Mouse (Mus musculus) kidney, embryonic 14.5 days (tissue): Measurements from ENCODE around the gene Nmnat3. TPM values are rescaled to one million over a fixed set of nuclear protein-coding genes. Genes with fewer than 3 reads are reported as not detected.
A peak's percentile ranks its signal among the peaks of the same experiment; 100 is the strongest.
"Not testable (repeated sequence)": the region's sequence is repeated elsewhere in the genome, so short reads cannot be mapped to it uniquely, and the experiment has no call there.

Source experiments
- ATAC-seq: fragments of 200-750 bp; cut with Nextera tagmentation; 2 replicates; pipeline ENCODE4 v1.8.0; 2017; ENCODE audit warnings: moderate number of reproducible peaks, mild to moderate bottlenecking, moderate TSS enrichment, moderate library complexity; ENCODE audit not compliant: low FRiP score, low TSS enrichment
- H3K27ac ChIP-seq: fragments of 300-500 bp; sonication (generic); 2 replicates; pipeline ENCODE4 v1.5.1; 2014; ENCODE audit warnings: low read depth, mild to moderate bottlenecking, low read length, moderate library complexity, mixed read lengths
- H3K27me3 ChIP-seq: fragments of 300-500 bp; sonication (generic); 2 replicates; pipeline ENCODE4 v1.6.1; 2014; ENCODE audit warnings: mild to moderate bottlenecking, low read length; ENCODE audit not compliant: control insufficient read depth, insufficient read depth
- H3K36me3 ChIP-seq: fragments of 300-500 bp; sonication (generic); 2 replicates; pipeline ENCODE4 v1.6.1; 2014; ENCODE audit warnings: low read length, mixed read lengths; ENCODE audit not compliant: control insufficient read depth, insufficient read depth
- H3K4me1 ChIP-seq: fragments of 300-500 bp; sonication (generic); 2 replicates; pipeline ENCODE4 v1.6.1; 2014; ENCODE audit warnings: low read length, mixed read lengths; ENCODE audit not compliant: control insufficient read depth, insufficient read depth
- H3K4me2 ChIP-seq: fragments of 300-500 bp; sonication (generic); replicated peaks from 2 replicates; pipeline ENCODE4 v1.6.1; 2014; ENCODE audit warnings: low read depth, mild to moderate bottlenecking, low read length
- H3K4me3 ChIP-seq: fragments of 300-500 bp; sonication (generic); 2 replicates; pipeline ENCODE4 v1.5.1; 2014; ENCODE audit warnings: mild to moderate bottlenecking, low read length
- H3K9ac ChIP-seq: fragments of 300-500 bp; sonication (generic); 2 replicates; pipeline ENCODE4 v1.6.1; 2014; ENCODE audit warnings: low read depth, mild to moderate bottlenecking, low read length, moderate library complexity
- H3K9me3 ChIP-seq: fragments of 300-500 bp; sonication (generic); 2 replicates; pipeline ENCODE4 v1.6.1; 2016; ENCODE audit warnings: low read length; ENCODE audit not compliant: control insufficient read depth
- WGBS: fragments of 180-500 bp; shearing (Covaris S2); extraction: QIAGEN DNeasy Blood & Tissue Kit; methylation state at CpG from one replicate; pipeline ENCODE4 v1.1.7; 2014; 5-methylcytosine and 5-hydroxymethylcytosine counted together
- polyA plus RNA-seq: library from polyadenylated mRNA; unstranded; fragments of >200 nt; fragmentation: Nextera tagmentation; extraction: Ambion mirVana; gene quantifications from 2 replicates; pipeline ENCODE4 v1.2.1, GENCODE M21; 2014

Nmnat3 gene
- 6.4 and 8.4 TPM in 2 replicates for polyA plus RNA-seq

DNA sequence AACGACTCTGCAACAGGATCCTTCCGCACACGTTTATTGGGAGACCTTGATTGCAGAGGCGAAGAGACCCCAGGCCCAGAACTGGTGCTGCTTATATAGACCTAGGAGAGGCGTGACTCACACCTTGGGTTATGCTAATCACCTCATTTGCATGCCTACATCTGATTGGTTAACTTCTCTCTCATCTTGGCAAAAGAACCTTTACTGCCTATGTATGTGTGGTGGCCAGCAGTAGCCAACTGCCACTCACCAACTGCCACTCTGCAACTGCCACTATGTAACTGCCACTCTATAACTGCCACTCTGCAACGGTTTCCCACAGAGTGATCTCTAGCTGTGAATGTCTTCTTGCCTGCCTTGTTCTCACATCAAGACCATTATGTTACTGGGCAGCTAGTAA lies at the start of gene Nmnat3:
Gene Nmnat3 (plus strand): TSS at position 301 of the 400 bp plus-strand sequence.
- not testable (repeated sequence) for H3K9ac ChIP-seq, H3K9me3 ChIP-seq, H3K27me3 ChIP-seq, H3K36me3 ChIP-seq, H3K4me2 ChIP-seq, ATAC-seq, H3K4me1 ChIP-seq, H3K4me3 ChIP-seq, H3K27ac ChIP-seq
- WGBS: 66% methylated on average over 6 of the region's 6 CpGs

GRCm38 (mm10) chr9:98243481-98243880 lies 43.8 kb upstream of the Nmnat3 start:
- no peak for ATAC-seq
- Histone ChIP-seq H3K4me3 (no peak overlapping the region), H3K36me3 (no peaks in the 10 kb centered on the region), H3K9ac (no peak overlapping the region), H3K9me3 (no peaks in the 10 kb centered on the region), H3K27me3 (no peaks in the 10 kb centered on the region), H3K4me2 (no peak overlapping the region), H3K27ac (no peak overlapping the region), H3K4me1 (no peaks in the 10 kb centered on the region)
- 95% methylated on average over 2 of the region's 2 CpGs for WGBS

- WGBS: 49% methylated on average over 2 of the region's 2 CpGs
- no peak for ATAC-seq
- H3K4me2 ChIP-seq: no peak overlapping the region
These were observed 43.0 kb upstream of the Nmnat3 start for GRCm38 (mm10) chr9:98244223-98244622.

DNA sequence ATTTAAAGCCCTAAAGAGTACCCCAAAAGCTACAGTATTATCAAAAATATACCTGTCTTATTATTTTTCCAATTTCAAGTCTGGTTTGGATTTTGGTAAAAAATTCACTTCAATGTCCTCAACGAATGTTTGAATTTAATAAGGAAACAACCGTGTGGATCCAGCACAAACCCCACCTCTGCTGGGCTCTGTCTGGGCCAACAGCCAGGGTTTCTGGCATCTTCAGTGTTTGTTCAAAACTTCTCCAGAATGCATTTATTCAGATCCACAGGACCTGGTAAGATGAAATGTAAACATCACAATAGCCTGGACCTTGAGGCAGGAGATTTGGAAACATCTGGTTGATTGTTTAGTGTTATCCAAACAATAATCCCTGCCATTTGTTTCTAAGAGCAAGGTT lies 42.0 kb upstream of the Nmnat3 start:
- no peak overlapping the region for H3K4me3 ChIP-seq
- no peak overlapping the region for H3K9ac ChIP-seq
- no peak overlapping the region for H3K4me2 ChIP-seq
- no peaks in the 10 kb centered on the region for H3K36me3 ChIP-seq
- no peaks in the 10 kb centered on the region for H3K4me1 ChIP-seq
- H3K27ac ChIP-seq: no peak overlapping the region
- H3K9me3 ChIP-seq: no peaks in the 10 kb centered on the region
- no peaks in the 10 kb centered on the region for H3K27me3 ChIP-seq
- no peak for ATAC-seq
- 84% methylated on average over 2 of the region's 2 CpGs for WGBS

More at GRCm38 (mm10) chr9:98244223-98244622, 43.0 kb upstream of the Nmnat3 start:
- H3K36me3 ChIP-seq: no peaks in the 10 kb centered on the region
- H3K4me1 ChIP-seq: no peaks in the 10 kb centered on the region
- H3K27me3 ChIP-seq: no peaks in the 10 kb centered on the region
- no peak overlapping the region for H3K27ac ChIP-seq
- H3K9me3 ChIP-seq: no peaks in the 10 kb centered on the region
- no peak overlapping the region for H3K4me3 ChIP-seq
- H3K9ac ChIP-seq: no peak overlapping the region

DNA sequence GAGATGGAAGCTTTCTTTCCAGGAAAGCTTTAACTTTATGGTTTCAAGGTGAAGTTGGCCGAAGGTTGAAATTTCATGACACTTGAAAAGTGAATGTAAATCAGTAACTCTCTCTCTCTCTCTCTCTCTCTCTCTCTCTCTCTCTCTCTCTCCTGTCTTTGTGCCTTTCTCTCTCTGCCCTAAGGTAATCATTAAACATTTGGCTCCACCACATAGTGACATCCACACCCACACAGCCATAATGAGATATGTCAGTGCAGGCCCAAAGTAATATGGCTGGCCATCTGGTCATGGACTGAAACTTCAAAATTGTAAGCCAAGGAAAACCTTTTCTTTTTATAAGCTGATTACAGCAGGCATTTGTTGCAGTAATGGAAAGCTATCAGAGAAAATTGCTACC lies 40.9 kb upstream of the Nmnat3 start:
- ATAC-seq: no peak
- H3K9ac ChIP-seq: no peak overlapping the region
- H3K9me3 ChIP-seq: no peaks in the 10 kb centered on the region
- WGBS: 81% methylated on average over 1 of the region's 1 CpGs
- H3K4me3 ChIP-seq: no peak overlapping the region
- H3K4me1 ChIP-seq: no peaks in the 10 kb centered on the region
- H3K27ac ChIP-seq: no peak overlapping the region
- no peak overlapping the region for H3K4me2 ChIP-seq
- H3K36me3 ChIP-seq: no peaks in the 10 kb centered on the region
- H3K27me3 ChIP-seq: no peaks in the 10 kb centered on the region

DNA sequence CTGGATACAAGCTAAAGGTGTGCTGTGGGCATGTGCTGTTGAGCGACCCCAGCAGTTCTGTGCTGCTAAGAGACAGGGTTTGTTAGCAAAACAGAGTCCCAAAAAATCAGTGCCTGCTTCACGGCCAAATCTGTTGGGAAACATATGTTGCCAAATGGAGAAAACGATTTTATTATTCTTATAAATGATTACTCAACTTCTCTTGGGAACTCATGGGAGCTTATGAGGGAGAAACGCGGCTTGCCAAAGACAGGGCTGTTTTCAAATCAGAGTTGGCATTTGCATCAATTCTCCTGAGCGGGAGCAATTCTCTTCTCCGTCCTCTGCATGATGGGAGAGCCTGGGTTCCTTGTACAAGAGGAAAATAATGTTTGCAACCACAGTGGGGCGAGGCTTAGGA lies 27.0 kb upstream of the Nmnat3 start:
- Histone ChIP-seq H3K4me3 (no peak overlapping the region), H3K4me1 (no peaks in the 10 kb centered on the region), H3K9me3 (no peaks in the 10 kb centered on the region), H3K36me3 (no peaks in the 10 kb centered on the region), H3K27me3 (no peaks in the 10 kb centered on the region), H3K4me2 (no peak overlapping the region), H3K27ac (no peak overlapping the region), H3K9ac (no peak overlapping the region)
- no peak for ATAC-seq
- WGBS: 88% methylated on average over 8 of the region's 8 CpGs

GRCm38 (mm10) chr9:98261461-98262011 lies 25.7 kb upstream of the Nmnat3 start:
- ATAC-seq: peak; percentile 92
- H3K4me1 ChIP-seq: no peaks in the 10 kb centered on the region
- no peak overlapping the region for H3K4me3 ChIP-seq
- 12% methylated on average over 1 of the region's 1 CpGs for WGBS
- H3K9me3 ChIP-seq: no peaks in the 10 kb centered on the region
- no peaks in the 10 kb centered on the region for H3K27me3 ChIP-seq
- no peak overlapping the region for H3K4me2 ChIP-seq
- no peaks in the 10 kb centered on the region for H3K36me3 ChIP-seq
- H3K9ac ChIP-seq: no peak overlapping the region
- H3K27ac ChIP-seq: peak overlapping the region; percentile 59; the same call in 1 of the 2 replicates

DNA sequence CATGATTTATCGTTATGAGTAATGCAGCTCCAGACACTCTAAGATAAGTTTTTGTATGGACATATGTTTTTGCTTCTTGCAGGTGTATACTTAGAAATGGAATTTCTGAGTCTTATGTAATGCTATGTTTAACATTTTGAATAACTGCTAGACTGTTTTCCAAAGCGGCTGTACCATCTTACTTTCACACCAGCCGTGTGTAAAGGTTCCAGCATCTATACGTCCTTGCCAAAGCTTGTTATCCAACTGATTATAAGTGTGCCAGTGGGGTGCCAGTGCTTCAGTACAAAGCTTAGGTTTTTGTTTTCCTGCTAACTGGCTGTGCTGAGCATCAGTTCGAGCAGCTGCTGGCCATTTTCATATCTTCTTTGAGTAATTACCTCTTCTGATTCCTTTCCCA lies 22.3 kb upstream of the Nmnat3 start:
- no peaks in the 10 kb centered on the region for H3K36me3 ChIP-seq
- H3K27ac ChIP-seq: no peak overlapping the region
- no peak overlapping the region for H3K9ac ChIP-seq
- H3K4me2 ChIP-seq: no peak overlapping the region
- H3K9me3 ChIP-seq: no peaks in the 10 kb centered on the region
- no peak overlapping the region for H3K4me3 ChIP-seq
- 84% methylated on average over 5 of the region's 5 CpGs for WGBS
- no peaks in the 10 kb centered on the region for H3K4me1 ChIP-seq
- no peak for ATAC-seq
- no peaks in the 10 kb centered on the region for H3K27me3 ChIP-seq

GRCm38 (mm10) chr9:98272734-98273133 lies 14.5 kb upstream of the Nmnat3 start:
- Histone ChIP-seq H3K36me3 (no peaks in the 10 kb centered on the region), H3K4me3 (no peak overlapping the region), H3K4me2 (no peak overlapping the region), H3K27me3 (no peaks in the 10 kb centered on the region), H3K27ac (no peak overlapping the region), H3K4me1 (no peaks in the 10 kb centered on the region), H3K9me3 (no peaks in the 10 kb centered on the region), H3K9ac (no peak overlapping the region)
- WGBS: 41% methylated on average over 5 of the region's 5 CpGs
- ATAC-seq: peak; percentile 49; the same call in 1 of the 2 replicates
